Mouse (Mus musculus) liver (tissue): ENCODE data around the gene Sox15.
"Not testable (repeated sequence)": the region's sequence is repeated elsewhere in the genome, so short reads cannot be mapped to it uniquely, and the experiment has no call there.

Experiments
- DNase-seq: peaks from one replicate; pipeline ENCODE4 v3.0.0-alpha.2; 2020; ENCODE audit warnings: mixed read lengths

Sox15 gene

GRCm38 (mm10) chr11:69655264-69656064 is at the start of gene Sox15:
Gene Sox15, plus strand, starts transcription at chr11:69655314.
- DNase-seq = peak; percentile 73

- peak; percentile 95 for DNase-seq
Observed at GRCm38 (mm10) chr11:69605726-69606490, 49.2 kb upstream of the Sox15 start, which contains the start of gene Atp1b2. Gene Atp1b2, minus strand, starts transcription at chr11:69605942.

DNA sequence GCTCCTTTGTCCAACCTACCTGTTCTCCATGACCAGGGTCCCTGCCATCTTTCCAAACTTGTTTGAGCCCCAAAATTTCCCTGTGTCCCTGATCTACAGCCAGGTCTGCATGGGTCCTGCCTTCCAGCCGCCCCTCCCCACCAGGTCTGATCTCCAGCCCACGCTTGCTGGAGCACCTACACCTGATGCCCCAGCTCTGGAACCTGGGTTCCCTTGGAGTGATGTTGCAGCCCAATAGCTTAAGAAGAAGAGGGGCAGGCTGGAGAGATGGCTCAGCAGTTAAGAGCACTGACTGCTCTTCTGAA is 48.7 kb upstream of the Sox15 start:
- no peak for DNase-seq

DNA sequence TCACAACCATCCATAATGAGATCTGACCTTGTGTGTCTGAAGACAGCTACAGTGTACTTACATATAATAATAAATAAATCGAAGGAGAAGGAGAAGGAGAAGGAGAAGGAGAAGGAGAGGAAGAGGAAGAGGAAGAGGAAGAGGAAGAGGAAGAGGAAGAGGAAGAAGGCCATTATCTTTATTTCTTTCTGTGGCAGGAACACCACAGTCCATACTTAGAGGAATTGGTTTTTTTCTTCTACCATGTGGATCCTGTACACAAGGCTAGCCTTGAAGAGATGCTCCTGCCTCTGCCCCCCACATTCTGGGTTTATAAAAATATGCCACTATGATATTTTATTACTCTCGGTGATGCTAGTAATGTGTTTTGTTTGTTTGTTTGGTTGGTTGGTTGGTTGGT is 48.3 kb upstream of the Sox15 start:
- DNase-seq = no peak

- peak; percentile 39 for DNase-seq
Observed at GRCm38 (mm10) chr11:69608525-69608924, 46.6 kb upstream of the Sox15 start.

DNA sequence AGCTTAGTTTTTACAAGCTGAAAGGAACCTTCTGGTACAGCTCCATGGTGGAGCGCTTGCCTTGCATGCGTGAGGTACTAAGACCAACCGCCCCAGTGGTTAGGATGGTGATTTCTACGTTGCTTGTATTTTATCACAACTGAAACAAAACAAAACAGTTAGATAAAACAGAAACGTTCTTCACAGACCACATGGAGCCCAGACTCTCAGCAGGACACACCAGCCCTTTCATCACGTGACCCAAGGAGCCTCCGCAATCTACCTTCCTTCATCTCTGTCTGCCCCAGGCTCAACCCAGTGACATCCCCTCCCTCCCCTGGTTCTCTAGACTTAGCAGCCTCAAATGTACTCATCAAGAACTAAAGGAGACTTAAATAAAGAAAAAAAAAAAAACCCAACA is 45.7 kb upstream of the Sox15 start:
- peak; percentile 69 for DNase-seq

GRCm38 (mm10) chr11:69610899-69611298 is 44.2 kb upstream of the Sox15 start:
- no peak for DNase-seq

DNA sequence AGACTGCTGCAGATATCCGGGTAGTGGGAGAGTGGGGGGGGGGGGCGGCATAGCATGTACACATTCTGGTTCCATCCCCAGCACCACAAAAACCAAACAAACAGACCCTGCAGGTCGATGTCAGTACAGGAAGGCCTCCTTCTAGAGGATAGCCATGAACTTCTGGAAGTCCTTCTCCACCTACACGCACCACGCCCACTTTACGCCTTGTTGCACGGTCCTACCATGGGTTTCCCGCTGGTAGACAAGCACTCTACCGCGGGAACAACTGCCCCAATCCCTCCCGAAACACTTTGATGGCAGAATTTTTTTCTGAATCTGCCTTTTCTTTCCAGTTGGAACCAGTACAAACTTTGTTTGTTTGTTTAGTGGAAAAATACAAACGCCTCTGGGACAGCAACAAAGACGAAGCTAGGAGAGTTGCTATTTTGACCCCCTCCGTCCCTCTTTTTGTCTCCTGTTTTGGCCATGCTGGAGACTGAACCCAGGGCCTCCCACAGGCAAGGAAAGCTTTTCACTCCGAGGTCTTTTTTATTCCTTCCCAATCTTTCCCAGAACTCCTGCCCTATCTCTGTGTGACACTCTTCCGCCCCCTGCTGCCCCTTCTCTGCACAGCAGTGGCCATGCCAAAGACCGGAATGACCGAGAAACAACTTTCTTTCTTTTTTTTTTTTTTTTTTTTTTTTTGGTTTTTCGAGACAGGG is 41.4 kb upstream of the Sox15 start:
- peak; percentile 89 for DNase-seq

GRCm38 (mm10) chr11:69614257-69614588 is 40.9 kb upstream of the Sox15 start:
- not testable (repeated sequence) for DNase-seq

DNA sequence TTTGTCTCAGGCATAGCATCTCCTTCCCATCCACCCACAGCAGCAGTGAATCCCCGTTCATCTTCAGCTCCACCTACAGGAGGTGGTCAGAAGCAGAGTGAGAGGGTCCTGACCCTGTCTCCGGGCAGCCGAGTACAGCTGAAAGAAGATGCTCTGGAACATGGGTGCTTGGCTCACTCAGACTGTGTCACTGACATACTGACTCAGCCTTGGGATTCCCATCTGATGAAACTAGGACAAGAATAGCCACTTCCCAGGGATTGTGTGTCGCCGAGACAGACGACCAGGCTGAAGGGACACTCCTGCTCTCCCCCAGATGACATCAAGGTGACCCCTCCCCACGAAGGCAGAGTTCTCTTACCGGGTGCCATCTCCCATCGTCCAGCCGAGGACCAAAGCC is 38.3 kb upstream of the Sox15 start:
- no peak for DNase-seq

DNA sequence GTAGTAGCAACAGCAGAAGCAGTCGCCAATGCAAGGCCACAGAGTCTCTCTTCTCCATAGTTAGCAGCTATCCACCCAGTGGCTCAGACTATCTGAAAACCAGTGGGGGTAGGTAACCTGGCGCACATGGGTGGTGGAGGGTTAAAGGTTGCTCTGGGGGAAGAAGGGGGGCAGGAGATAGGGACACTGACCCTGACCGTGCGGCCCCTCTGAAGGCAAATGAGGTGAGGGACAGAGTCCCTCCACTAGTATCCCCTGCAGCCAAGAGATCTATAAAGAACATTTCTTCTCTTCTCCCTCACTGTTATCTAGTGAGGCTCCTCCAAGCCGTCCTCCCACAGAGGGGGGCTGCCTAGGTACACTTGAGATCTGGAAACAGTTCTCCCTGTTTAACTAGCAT is 37.3 kb upstream of the Sox15 start, which contains the start of gene Shbg:
Shbg (minus strand) TSS at position 101 of the 400 bp plus-strand sequence.
- peak; percentile 40 for DNase-seq

GRCm38 (mm10) chr11:69620394-69621081 is 34.6 kb upstream of the Sox15 start:
- DNase-seq = peak; percentile 64

- DNase-seq = peak; percentile 81
Observed at GRCm38 (mm10) chr11:69621571-69622268, 33.4 kb upstream of the Sox15 start, which contains the start of gene Sat2. Gene Sat2, plus strand, starts transcription at chr11:69622024.

- no peak for DNase-seq
Observed at GRCm38 (mm10) chr11:69622406-69622805, 32.7 kb upstream of the Sox15 start.

GRCm38 (mm10) chr11:69623006-69623405 is 32.1 kb upstream of the Sox15 start:
- no peak for DNase-seq

GRCm38 (mm10) chr11:69624339-69624738 is 30.8 kb upstream of the Sox15 start:
- DNase-seq = not testable (repeated sequence)

DNA sequence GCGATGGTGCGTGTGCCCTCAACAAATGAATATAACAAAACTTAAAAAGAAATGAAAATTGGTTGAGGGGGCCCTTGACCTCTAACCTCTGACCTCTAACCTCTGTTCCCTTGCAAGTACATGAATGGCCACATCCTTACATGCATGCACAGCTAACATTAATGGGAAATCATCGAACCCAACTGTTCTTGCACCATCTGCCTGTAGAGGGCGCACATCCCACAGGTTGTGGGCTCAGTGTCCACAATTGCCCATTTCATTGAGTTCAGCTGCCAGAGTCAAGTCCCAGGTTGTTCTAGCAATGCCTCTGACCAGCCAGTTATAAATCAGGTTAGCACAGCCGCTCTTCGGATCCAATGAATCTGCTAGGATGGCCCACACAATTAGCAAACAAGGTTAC is 26.8 kb upstream of the Sox15 start:
- peak; percentile 84 for DNase-seq

GRCm38 (mm10) chr11:69629802-69630201 is 25.3 kb upstream of the Sox15 start:
- DNase-seq = no peak

- peak; percentile 100 for DNase-seq
Observed at GRCm38 (mm10) chr11:69632284-69633089, 22.6 kb upstream of the Sox15 start, which contains the start of gene Fxr2. Gene Fxr2, plus strand, starts transcription at chr11:69632990.

DNA sequence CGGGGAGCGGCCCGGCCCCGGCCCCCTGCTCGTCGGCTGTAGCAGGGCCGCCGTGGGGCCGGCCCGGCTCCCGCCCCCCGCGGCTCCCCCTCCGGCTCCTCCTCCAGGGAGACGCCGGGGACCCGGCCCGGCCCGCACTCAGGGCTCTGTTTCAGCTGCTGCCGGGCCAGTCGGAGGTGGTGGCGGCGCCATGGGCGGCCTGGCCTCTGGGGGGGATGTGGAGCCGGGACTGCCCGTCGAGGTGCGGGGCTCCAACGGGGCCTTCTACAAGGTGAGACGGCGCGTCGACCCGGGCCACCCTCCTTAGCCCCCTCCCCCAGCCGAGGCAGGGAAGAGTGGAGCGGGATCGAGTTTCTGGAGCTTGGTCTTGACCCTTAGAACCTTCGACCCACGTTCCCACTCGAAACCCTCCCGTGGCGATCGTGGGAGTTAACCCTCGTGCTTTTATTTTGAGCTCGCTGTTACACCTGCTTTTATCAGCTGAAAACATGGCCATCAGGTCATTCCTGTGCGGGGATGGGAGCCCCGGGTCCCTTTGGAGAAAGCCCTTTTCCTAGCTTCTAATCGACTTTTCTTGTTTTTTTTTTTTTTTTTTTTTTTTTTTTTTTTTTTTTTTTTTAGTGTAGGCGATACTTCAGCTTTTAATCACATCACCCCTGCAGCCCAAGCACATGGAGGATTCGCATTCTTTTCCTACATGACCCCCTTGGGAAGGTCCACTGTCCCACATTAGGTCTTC is 21.8 kb upstream of the Sox15 start:
- DNase-seq = peak; percentile 76
